Mouse (Mus musculus) forebrain, embryonic 10.5 days (tissue): Measurements from ENCODE around the gene Pa2g4. TPM values are rescaled to one million over a fixed set of nuclear protein-coding genes. Genes with fewer than 3 reads are reported as not detected.

ENCODE experiments used
- DNase-seq: peaks from one replicate; pipeline ENCODE4 v3.0.0-alpha.2; 2017; ENCODE audit warnings: low spot score; ENCODE audit errors: extremely low spot score
- H3K27ac ChIP-seq: fragments of 300-500 bp; sonication (generic); 2 replicates; pipeline ENCODE4 v1.5.1; 2016; ENCODE audit warnings: mild to moderate bottlenecking
- H3K27me3 ChIP-seq: fragments of 300-500 bp; sonication (generic); 2 replicates; pipeline ENCODE4 v1.6.1; 2016; ENCODE audit warnings: mild to moderate bottlenecking; ENCODE audit not compliant: poor library complexity, severe bottlenecking
- H3K36me3 ChIP-seq: fragments of 300-500 bp; sonication (generic); replicated peaks from 2 replicates; pipeline ENCODE4 v1.6.1; 2016; ENCODE audit warnings: mild to moderate bottlenecking, moderate library complexity
- H3K4me1 ChIP-seq: fragments of 300-500 bp; sonication (generic); 2 replicates; pipeline ENCODE4 v1.6.1; 2016
- H3K4me3 ChIP-seq: fragments of 300-500 bp; sonication (generic); 2 replicates; pipeline ENCODE4 v1.5.1; 2016; ENCODE audit warnings: mild to moderate bottlenecking, moderate library complexity
- H3K9me3 ChIP-seq: fragments of 300-500 bp; sonication (generic); 2 replicates; pipeline ENCODE4 v1.6.1; 2016; ENCODE audit warnings: mild to moderate bottlenecking, moderate library complexity
- WGBS: fragments of 180-500 bp; shearing (Covaris S2); methylation state at CpG from one replicate; pipeline ENCODE4 v1.1.7; 2016; 5-methylcytosine and 5-hydroxymethylcytosine counted together
- microRNA-seq: library from miRNA; unstranded; fragments of <30 nt; microRNA quantifications from one replicate; pipeline ENCODE4, GENCODE M21; 2017
- polyA plus RNA-seq: library from polyadenylated mRNA; unstranded; fragments of >200 nt; fragmentation: Nextera tagmentation; extraction: Ambion mirVana; gene quantifications from 2 replicates; pipeline ENCODE4 v1.2.1, GENCODE M21; 2016

Pa2g4 gene
- polyA plus RNA-seq, 1 experiment from 2014 or later = 302 TPM

- no peak for DNase-seq
- H3K4me1 ChIP-seq = no peaks in the 10 kb centered on the region
- no peak overlapping the region for H3K4me3 ChIP-seq
- H3K27ac ChIP-seq = no peak overlapping the region
- WGBS = 92% methylated on average over 9 of the region's 9 CpGs
- H3K9me3 ChIP-seq = 0 out of 2 replicates have a peak, but pooled peaks cover 2% of the 10 kb centered on the region
- no peaks in the 10 kb centered on the region for H3K27me3 ChIP-seq
- peaks cover 4% of the 10 kb centered on the region; the same call in 1 of the 2 replicates for H3K36me3 ChIP-seq
Measured at GRCm38 (mm10) chr10:128509203-128509602, 56.6 kb downstream of the Pa2g4 start.

- Histone ChIP-seq H3K9me3 (0 out of 2 replicates have a peak, but pooled peaks cover 2% of the 10 kb centered on the region), H3K27me3 (no peaks in the 10 kb centered on the region), H3K36me3 (peaks cover 4% of the 10 kb centered on the region; the same call in 1 of the 2 replicates), H3K4me1 (no peaks in the 10 kb centered on the region), H3K4me3 (no peak overlapping the region), H3K27ac (no peak overlapping the region)
- WGBS = 87% methylated on average over 9 of the region's 9 CpGs
- DNase-seq = no peak
Measured at GRCm38 (mm10) chr10:128508260-128508659, 57.5 kb downstream of the Pa2g4 start.

Small RNAs within 50 kb of the gene (microRNA-seq; reads per million reads assigned to microRNA genes)
- not detected for gene Gm47275
- not detected for gene Mir6916
- not detected for gene Mir6917

Other genes starting within 250 kb of the Pa2g4 start
- 253 and 256 TPM in 2 replicates for gene Cnpy2, start 243.5 kb downstream of the Pa2g4 start, polyA plus RNA-seq
- 256 and 265 TPM in 2 replicates for gene Cs, start 228.3 kb downstream of the Pa2g4 start, polyA plus RNA-seq
- 9.2 and 10.1 TPM in 2 replicates for gene Coq10a, start 197.0 kb downstream of the Pa2g4 start, polyA plus RNA-seq
- gene Ankrd52, start 188.9 kb downstream of the Pa2g4 start, polyA plus RNA-seq = 11.1 and 13.1 TPM in 2 replicates
- gene Slc39a5, start 164.8 kb downstream of the Pa2g4 start, polyA plus RNA-seq = 0.30 TPM in 1 of 2 replicates, not detected in the other
- 161 and 164 TPM in 2 replicates for gene Nabp2, start 154.5 kb downstream of the Pa2g4 start, polyA plus RNA-seq
- gene Rnf41, start 154.3 kb downstream of the Pa2g4 start, polyA plus RNA-seq = 40.9 and 42.9 TPM in 2 replicates
- 72.0 and 73.6 TPM in 2 replicates for gene Smarcc2, start 106.7 kb downstream of the Pa2g4 start, polyA plus RNA-seq
- 712 and 780 TPM in 2 replicates for gene Myl6, start 71.8 kb downstream of the Pa2g4 start, polyA plus RNA-seq
- gene Myl6b, start 67.3 kb downstream of the Pa2g4 start, polyA plus RNA-seq = 1.9 and 2.0 TPM in 2 replicates
- 8.6 and 10.3 TPM in 2 replicates for gene Esyt1, start 40.1 kb downstream of the Pa2g4 start, polyA plus RNA-seq
- 11.8 and 14.0 TPM in 2 replicates for gene Zc3h10, start 18.2 kb downstream of the Pa2g4 start, polyA plus RNA-seq
- 3,608 and 3,665 TPM in 2 replicates for gene Rpl41, start 16.7 kb downstream of the Pa2g4 start, polyA plus RNA-seq
- gene Erbb3, start 23.7 kb upstream of the Pa2g4 start, polyA plus RNA-seq = 3.0 and 3.1 TPM in 2 replicates
- gene Rps26, start 60.8 kb upstream of the Pa2g4 start, polyA plus RNA-seq = 574 and 577 TPM in 2 replicates
- gene Ikzf4, start 80.0 kb upstream of the Pa2g4 start, polyA plus RNA-seq = 3.2 and 3.9 TPM in 2 replicates
- 10.8 and 10.9 TPM in 2 replicates for gene Suox, start 108.1 kb upstream of the Pa2g4 start, polyA plus RNA-seq
- 63.4 and 68.8 TPM in 2 replicates for gene Rab5b, start 130.3 kb upstream of the Pa2g4 start, polyA plus RNA-seq
- 7.2 and 24.4 TPM in 2 replicates for gene Pmel, start 138.2 kb upstream of the Pa2g4 start, polyA plus RNA-seq
- 119 and 120 TPM in 2 replicates for gene Cdk2, start 139.0 kb upstream of the Pa2g4 start, polyA plus RNA-seq
- gene Dgka, start 178.9 kb upstream of the Pa2g4 start, polyA plus RNA-seq = 3.5 and 3.6 TPM in 2 replicates
- gene Pym1, start 181.9 kb upstream of the Pa2g4 start, polyA plus RNA-seq = 57.1 and 63.8 TPM in 2 replicates
- 0.24 and 0.44 TPM in 2 replicates for gene Mmp19, start 224.9 kb upstream of the Pa2g4 start, polyA plus RNA-seq
- 49.4 and 49.9 TPM in 2 replicates for gene Dnajc14, start 238.1 kb upstream of the Pa2g4 start, polyA plus RNA-seq
- 19.0 and 19.2 TPM in 2 replicates for gene Tmem198b, start 238.4 kb upstream of the Pa2g4 start, polyA plus RNA-seq